Mouse (Mus musculus) CH12.LX (cell line): Measurements from ENCODE around the gene Ccdc88b. TPM values are rescaled to one million over a fixed set of nuclear protein-coding genes. Genes with fewer than 3 reads are reported as not detected.
A peak's percentile ranks its signal among the peaks of the same experiment; 100 is the strongest.
"Not testable (repeated sequence)": the region's sequence is repeated elsewhere in the genome, so short reads cannot be mapped to it uniquely, and the experiment has no call there.

Experiments used
- DNase-seq: peaks from one replicate; pipeline ENCODE4 v3.0.0-alpha.2; 2013; ENCODE audit errors: extremely low read depth
- H3K27ac ChIP-seq: 2 replicates; pipeline ENCODE4 v1.5.1; 2012; ENCODE audit warnings: low read depth, mild to moderate bottlenecking, control low read depth, moderate library complexity; ENCODE audit not compliant: insufficient read depth
- H3K27me3 ChIP-seq: replicated peaks from 2 replicates; pipeline ENCODE3; 2012; ENCODE audit warnings: inconsistent platforms
- H3K36me3 ChIP-seq, 2 experiments: replicated peaks in 1 of 2; 2 replicates each; pipeline versions ENCODE3 to v1.6.1; 2012; ENCODE audit warnings: inconsistent platforms in 1 of 2, low read length in 1 of 2, mild to moderate bottlenecking in 1 of 2, mixed read lengths in 1 of 2, moderate library complexity in 1 of 2; ENCODE audit not compliant: control insufficient read depth in 1 of 2, insufficient read depth in 1 of 2
- H3K4me1 ChIP-seq, 2 experiments: 2 replicates each; pipeline ENCODE4 v1.6.1; 2012; ENCODE audit warnings: inconsistent platforms in 1 of 2, moderate library complexity in 1 of 2; ENCODE audit not compliant: insufficient read depth in 2 of 2, control insufficient read depth in 1 of 2
- H3K4me2 ChIP-seq: 2 replicates; pipeline ENCODE4 v1.6.1; 2012; ENCODE audit warnings: low read depth, mild to moderate bottlenecking, control low read depth; ENCODE audit not compliant: poor library complexity, insufficient read depth, severe bottlenecking
- H3K4me3 ChIP-seq, 3 experiments: fragments of 150-350 bp in 1 of 3; sonication (generic) in 1 of 3; replicated peaks in 1 of 3; 2 replicates each; pipeline versions ENCODE3 to v1.5.1; 2011 to 2012; ENCODE audit warnings: low read depth in 2 of 3, low read length in 2 of 3, mild to moderate bottlenecking in 2 of 3, moderate library complexity in 2 of 3, control low read depth in 1 of 3, improper control_type of control experiment in 1 of 3, inconsistent platforms in 1 of 3, mixed read lengths in 1 of 3; ENCODE audit not compliant: poor library complexity in 1 of 3
- H3K79me2 ChIP-seq: replicated peaks from 2 replicates; pipeline ENCODE4 v1.6.1; 2012; ENCODE audit warnings: mild to moderate bottlenecking, moderate library complexity; ENCODE audit not compliant: control insufficient read depth, poor library complexity, insufficient read depth, severe bottlenecking; ENCODE audit errors: extremely low read depth
- H3K9ac ChIP-seq: 2 replicates; pipeline ENCODE4 v1.6.1; 2012; ENCODE audit warnings: low read depth, mild to moderate bottlenecking, control low read depth, moderate library complexity; ENCODE audit not compliant: insufficient read depth
- H3K9me3 ChIP-seq: replicated peaks from 2 replicates; pipeline ENCODE3; 2012; ENCODE audit warnings: low read length, inconsistent platforms, mixed read lengths
- CHD1 ChIP-seq: IDR thresholded peaks from 2 replicates; pipeline ENCODE4 v1.6.1; 2012; ENCODE audit warnings: low read depth, low read length, improper control_type of control experiment, inconsistent platforms
- E2F4 ChIP-seq: IDR thresholded peaks from 2 replicates; pipeline ENCODE4 v1.6.1; 2011; ENCODE audit warnings: low read depth, low read length, improper control_type of control experiment; ENCODE audit not compliant: insufficient replicate concordance
- EP300 ChIP-seq: IDR thresholded peaks from 2 replicates; pipeline ENCODE4 v1.6.1; 2011; ENCODE audit warnings: low read length, improper control_type of control experiment
- HCFC1 ChIP-seq: IDR thresholded peaks from 2 replicates; pipeline ENCODE4 v1.6.1; 2012; ENCODE audit warnings: low read depth, mild to moderate bottlenecking, inconsistent platforms, low read length, improper control_type of control experiment
- IRF4 ChIP-seq: IDR thresholded peaks from 2 replicates; pipeline ENCODE4 v1.6.1; 2014; ENCODE audit warnings: low read depth, mild to moderate bottlenecking, inconsistent platforms, low read length, improper control_type of control experiment
- KAT2A ChIP-seq: IDR thresholded peaks from 2 replicates; pipeline ENCODE4 v1.6.1; 2012; ENCODE audit warnings: low read length, improper control_type of control experiment, inconsistent platforms; ENCODE audit not compliant: insufficient replicate concordance
- MAFK ChIP-seq: IDR thresholded peaks from 2 replicates; pipeline ENCODE4 v1.6.1; 2011; ENCODE audit warnings: low read length, improper control_type of control experiment; ENCODE audit not compliant: insufficient replicate concordance
- MEF2A ChIP-seq: IDR thresholded peaks from 2 replicates; pipeline ENCODE4 v1.6.1; 2014; ENCODE audit warnings: low read depth, mild to moderate bottlenecking, inconsistent platforms, low read length, improper control_type of control experiment, borderline replicate concordance
- MYC ChIP-seq: IDR thresholded peaks from 2 replicates; pipeline ENCODE4 v1.6.1; 2011; ENCODE audit warnings: low read depth, mild to moderate bottlenecking, improper control_type of control experiment, low read length
- POLR2A ChIP-seq: IDR thresholded peaks from 2 replicates; pipeline ENCODE4 v1.6.1; 2011; ENCODE audit warnings: low read depth, mild to moderate bottlenecking, improper control_type of control experiment, low read length
- SIN3A ChIP-seq: IDR thresholded peaks from 2 replicates; pipeline ENCODE4 v1.6.1; 2012; ENCODE audit warnings: low read length, improper control_type of control experiment, inconsistent platforms
- TBP ChIP-seq: conservative IDR thresholded peaks from 2 replicates; pipeline ENCODE4 v1.6.1; 2011; ENCODE audit warnings: low read depth, low read length, improper control_type of control experiment
- USF1 ChIP-seq: IDR thresholded peaks from 2 replicates; pipeline ENCODE4 v1.6.1; 2014; ENCODE audit warnings: low read depth, mild to moderate bottlenecking, inconsistent platforms, low read length, improper control_type of control experiment
- USF2 ChIP-seq: conservative IDR thresholded peaks from 2 replicates; pipeline ENCODE4 v1.6.1; 2011; ENCODE audit warnings: low read depth, low read length, improper control_type of control experiment
- ZC3H11A ChIP-seq: IDR thresholded peaks from 2 replicates; pipeline ENCODE4 v1.6.1; 2012; ENCODE audit warnings: low read depth, mild to moderate bottlenecking, inconsistent platforms, low read length, improper control_type of control experiment
- ZKSCAN1 ChIP-seq: IDR thresholded peaks from 2 replicates; pipeline ENCODE4 v1.6.1; 2012; ENCODE audit warnings: low read depth, inconsistent platforms, low read length, improper control_type of control experiment, borderline replicate concordance
- ZMIZ1 ChIP-seq: IDR thresholded peaks from 2 replicates; pipeline ENCODE4 v1.6.1; 2012; ENCODE audit warnings: low read depth, mild to moderate bottlenecking, inconsistent platforms, low read length, improper control_type of control experiment
- ZNF384 ChIP-seq: IDR thresholded peaks from 2 replicates; pipeline ENCODE4 v1.6.1; 2012; ENCODE audit warnings: low read depth, low read length, improper control_type of control experiment, inconsistent platforms
- dilution Hi-C: fragments of 300-500 bp; cut with MboI; formaldehyde crosslinking; loops from 2 replicates; pipeline ENCODE4 v1.14.3; 2020; ENCODE audit warnings: low sequenced_read_pairs; ENCODE audit not compliant: extremely low pct_unique_long_range_greater_than_20kb, extremely low pct_ligation_motif_present
- in situ Hi-C: fragments of 300-500 bp; cut with MboI; formaldehyde crosslinking; loops from 3 replicates; pipeline ENCODE4 v1.14.3; 2019; ENCODE audit warnings: low sequenced_read_pairs, low pct_ligation_motif_present, low pct_unique_long_range_greater_than_20kb, mixed read lengths
- polyA plus RNA-seq: library from polyadenylated mRNA; unstranded; fragments of >175 nt; gene quantifications from 2 replicates; pipeline ENCODE4 v1.2.1, GENCODE M21; 2012; ENCODE audit warnings: low read depth; ENCODE audit not compliant: insufficient read length
- total RNA-seq, 2 experiments: library from RNA; depleted of rRNA; stranded (reverse); fragments of 300-350 nt in 1 of 2; fragments of >200 nt in 1 of 2; gene quantifications; 2 replicates each; pipeline ENCODE4 v1.2.3; 2012 to 2014

Ccdc88b gene
- total and polyA plus RNA-seq, 3 experiments: 20.5 to 76.4 (median 53.0) TPM

- H3K4me3 ChIP-seq: no peak overlapping the region
- TF ChIP-seq MAFK (no peak), KAT2A (no peak), USF1 (no peak), MYC (no peak), ZMIZ1 (no peak), E2F4 (no peak), ZKSCAN1 (no peak), POLR2A (no peak), ZNF384 (no peak), IRF4 (no peak), ZC3H11A (no peak), TBP (no peak), MEF2A (no peak), USF2 (no peak), SIN3A (no peak), HCFC1 (no peak), EP300 (no peak), CHD1 (no peak)
- TF ChIP-seq, all 38 proteins: peak for 0
- in situ Hi-C loops: no loop called here
- Histone ChIP-seq H3K79me2 (no peaks in the 10 kb centered on the region; the same call in none of the 2 replicates), H3K27me3 (no peaks in the 10 kb centered on the region), H3K27ac (no peak overlapping the region), H3K9ac (no peak overlapping the region), H3K36me3 (peaks cover 12 to 13% of the 10 kb centered on the region in 2 experiments), H3K4me1 (peaks cover 0 to 4% of the 10 kb centered on the region in 2 experiments; a peak in 2 of 4 replicates), H3K4me2 (no peak overlapping the region), H3K9me3 (peaks cover 11% of the 10 kb centered on the region)
- dilution Hi-C loops: no loop called here
- DNase-seq: no peak
These were observed 41.6 kb upstream of the Ccdc88b start for GRCm38 (mm10) chr19:6899641-6900040.

GRCm38 (mm10) chr19:6895608-6896305 is 37.7 kb upstream of the Ccdc88b start:
- Histone ChIP-seq H3K4me3 (peak overlapping the region in 2 of 3 experiments; percentile 0 to 37), H3K9ac (peak overlapping the region; percentile 64), H3K9me3 (peaks cover 11% of the 10 kb centered on the region), H3K36me3 (peaks cover 0 to 12% of the 10 kb centered on the region in 2 experiments), H3K4me2 (peak overlapping the region; percentile 89)
- H3K27ac ChIP-seq, dilution Hi-C loops, in situ Hi-C loops, H3K4me1 ChIP-seq, H3K27me3 ChIP-seq, H3K79me2 ChIP-seq: not testable (repeated sequence)
- DNase-seq: peak; percentile 24
